Mouse (Mus musculus) stomach, embryonic 15.5 days (tissue): ENCODE results near the gene Cdk20. TPM values are rescaled to one million over a fixed set of nuclear protein-coding genes. Genes with fewer than 3 reads are reported as not detected.
A peak's percentile ranks its signal among the peaks of the same experiment; 100 is the strongest.

Source experiments
- ATAC-seq: fragments of 200-750 bp; cut with Nextera tagmentation; 2 replicates; pipeline ENCODE4 v1.8.0; 2017; ENCODE audit warnings: low read depth, moderate number of reproducible peaks, moderate TSS enrichment; ENCODE audit not compliant: insufficient read depth, low FRiP score
- H3K27ac ChIP-seq: fragments of 300-500 bp; sonication (generic); 2 replicates; pipeline ENCODE4 v1.5.1; 2015; ENCODE audit warnings: mild to moderate bottlenecking, inconsistent platforms
- H3K27me3 ChIP-seq: fragments of 300-500 bp; sonication (generic); replicated peaks from 2 replicates; pipeline ENCODE4 v1.6.1; 2015; ENCODE audit warnings: inconsistent platforms
- H3K36me3 ChIP-seq: fragments of 300-500 bp; sonication (generic); 2 replicates; pipeline ENCODE4 v1.6.1; 2015; ENCODE audit warnings: inconsistent platforms
- H3K4me1 ChIP-seq: fragments of 300-500 bp; sonication (generic); 2 replicates; pipeline ENCODE4 v1.6.1; 2015; ENCODE audit warnings: inconsistent platforms
- H3K4me2 ChIP-seq: fragments of 300-500 bp; sonication (generic); 2 replicates; pipeline ENCODE4 v1.6.1; 2015; ENCODE audit warnings: mild to moderate bottlenecking, inconsistent platforms
- H3K4me3 ChIP-seq: fragments of 300-500 bp; sonication (generic); replicated peaks from 2 replicates; pipeline ENCODE4 v1.5.1; 2015; ENCODE audit warnings: inconsistent platforms
- H3K9ac ChIP-seq: fragments of 300-500 bp; sonication (generic); 2 replicates; pipeline ENCODE4 v1.6.1; 2015; ENCODE audit warnings: inconsistent platforms
- H3K9me3 ChIP-seq: fragments of 300-500 bp; sonication (generic); 2 replicates; pipeline ENCODE4 v1.6.1; 2016; ENCODE audit warnings: inconsistent platforms
- WGBS: fragments of 180-500 bp; shearing (Covaris S2); methylation state at CpG from one replicate; pipeline ENCODE4 v1.1.7; 2015; 5-methylcytosine and 5-hydroxymethylcytosine counted together
- polyA plus RNA-seq: library from polyadenylated mRNA; unstranded; fragments of >200 nt; fragmentation: Nextera tagmentation; extraction: Ambion mirVana; gene quantifications from 2 replicates; pipeline ENCODE4 v1.2.1, GENCODE M21; 2015

Gene Cdk20
- polyA plus RNA-seq, 1 experiment from 2014 or later, result 10.2 TPM

- no peaks in the 10 kb centered on the region for H3K9me3 ChIP-seq
- H3K27me3 ChIP-seq, result no peaks in the 10 kb centered on the region
- no peaks in the 10 kb centered on the region for H3K36me3 ChIP-seq
- no peak overlapping the region for H3K9ac ChIP-seq
- ATAC-seq, result no peak
- H3K4me2 ChIP-seq, result no peak overlapping the region
- H3K4me1 ChIP-seq, result peaks cover 5% of the 10 kb centered on the region; the same call in 1 of the 2 replicates
- H3K27ac ChIP-seq, result no peak overlapping the region
- H3K4me3 ChIP-seq, result no peak overlapping the region
- WGBS, result 59% methylated on average over 3 of the region's 3 CpGs
These were observed 28.6 kb upstream of the Cdk20 start for GRCm38 (mm10) chr13:64403519-64403918.

GRCm38 (mm10) chr13:64405550-64405949 lies 26.6 kb upstream of the Cdk20 start:
- no peak overlapping the region for H3K9ac ChIP-seq
- no peaks in the 10 kb centered on the region for H3K9me3 ChIP-seq
- peaks cover 5% of the 10 kb centered on the region; the same call in 1 of the 2 replicates for H3K4me1 ChIP-seq
- no peaks in the 10 kb centered on the region for H3K27me3 ChIP-seq
- H3K4me2 ChIP-seq, result no peak overlapping the region
- H3K4me3 ChIP-seq, result no peak overlapping the region
- no peaks in the 10 kb centered on the region for H3K36me3 ChIP-seq
- ATAC-seq, result no peak
- WGBS, result 67% methylated on average over 6 of the region's 6 CpGs
- H3K27ac ChIP-seq, result no peak overlapping the region

GRCm38 (mm10) chr13:64407992-64408391 lies 24.1 kb upstream of the Cdk20 start:
- H3K4me2 ChIP-seq, result no peak overlapping the region
- H3K36me3 ChIP-seq, result no peaks in the 10 kb centered on the region
- no peak overlapping the region for H3K27ac ChIP-seq
- ATAC-seq, result no peak
- H3K9ac ChIP-seq, result no peak overlapping the region
- no peak overlapping the region for H3K4me3 ChIP-seq
- WGBS, result 81% methylated on average over 5 of the region's 5 CpGs
- no peaks in the 10 kb centered on the region for H3K4me1 ChIP-seq
- no peaks in the 10 kb centered on the region for H3K27me3 ChIP-seq
- H3K9me3 ChIP-seq, result no peaks in the 10 kb centered on the region

GRCm38 (mm10) chr13:64410604-64411003 lies 21.5 kb upstream of the Cdk20 start:
- peak; percentile 72; the same call in 1 of the 2 replicates for ATAC-seq
- WGBS, result 57% methylated on average over 5 of the region's 5 CpGs
- H3K4me3 ChIP-seq, result no peak overlapping the region

GRCm38 (mm10) chr13:64411282-64411681 lies 20.8 kb upstream of the Cdk20 start:
- ATAC-seq, result peak; percentile 47; the same call in 1 of the 2 replicates
- WGBS, result 68% methylated on average over 2 of the region's 2 CpGs
- H3K27ac ChIP-seq, result no peak overlapping the region
- no peak overlapping the region for H3K9ac ChIP-seq
- H3K4me2 ChIP-seq, result no peak overlapping the region
- no peaks in the 10 kb centered on the region for H3K27me3 ChIP-seq
- H3K9me3 ChIP-seq, result no peaks in the 10 kb centered on the region
- no peaks in the 10 kb centered on the region for H3K4me1 ChIP-seq
- no peaks in the 10 kb centered on the region for H3K36me3 ChIP-seq
- H3K4me3 ChIP-seq, result no peak overlapping the region

More at GRCm38 (mm10) chr13:64410604-64411003, 21.5 kb upstream of the Cdk20 start:
- Histone ChIP-seq H3K36me3 (no peaks in the 10 kb centered on the region), H3K4me1 (no peaks in the 10 kb centered on the region), H3K9ac (no peak overlapping the region), H3K27ac (no peak overlapping the region), H3K27me3 (no peaks in the 10 kb centered on the region), H3K9me3 (no peaks in the 10 kb centered on the region), H3K4me2 (no peak overlapping the region)

GRCm38 (mm10) chr13:64412752-64413257 lies 19.3 kb upstream of the Cdk20 start:
- Histone ChIP-seq H3K4me1 (peaks cover 3% of the 10 kb centered on the region; the same call in 1 of the 2 replicates), H3K4me3 (no peak overlapping the region), H3K27me3 (no peaks in the 10 kb centered on the region), H3K9me3 (no peaks in the 10 kb centered on the region), H3K9ac (no peak overlapping the region), H3K27ac (no peak overlapping the region), H3K4me2 (no peak overlapping the region), H3K36me3 (no peaks in the 10 kb centered on the region)
- 76% methylated on average over 2 of the region's 2 CpGs for WGBS
- ATAC-seq, result no peak

GRCm38 (mm10) chr13:64415659-64416058 lies 16.5 kb upstream of the Cdk20 start:
- Histone ChIP-seq H3K27ac (no peak overlapping the region), H3K9ac (no peak overlapping the region), H3K4me1 (peaks cover 3% of the 10 kb centered on the region; the same call in 1 of the 2 replicates), H3K36me3 (no peaks in the 10 kb centered on the region), H3K4me2 (no peak overlapping the region), H3K27me3 (no peaks in the 10 kb centered on the region), H3K4me3 (no peak overlapping the region), H3K9me3 (no peaks in the 10 kb centered on the region)
- whole genome bisulfite sequencing, result 75% methylated on average over 2 of the region's 2 CpGs
- ATAC-seq, result no peak

- Histone ChIP-seq H3K4me3 (no peak overlapping the region), H3K27me3 (no peaks in the 10 kb centered on the region), H3K4me1 (peaks cover 7% of the 10 kb centered on the region; the same call in 1 of the 2 replicates), H3K36me3 (no peaks in the 10 kb centered on the region), H3K4me2 (no peak overlapping the region), H3K9ac (no peak overlapping the region), H3K27ac (peak overlapping the region; percentile 74), H3K9me3 (no peaks in the 10 kb centered on the region)
- ATAC-seq, result peak; percentile 76; the same call in 1 of the 2 replicates
- 18% methylated on average over 5 of the region's 5 CpGs for WGBS
These were observed 15.0 kb upstream of the Cdk20 start for GRCm38 (mm10) chr13:64416955-64417601.

- 52% methylated on average over 1 of the region's 1 CpGs for WGBS
- no peak for ATAC-seq
These were observed 11.3 kb upstream of the Cdk20 start for GRCm38 (mm10) chr13:64420847-64421246.

GRCm38 (mm10) chr13:64421386-64421785 lies 10.7 kb upstream of the Cdk20 start:
- Histone ChIP-seq H3K9me3 (no peaks in the 10 kb centered on the region), H3K4me3 (no peak overlapping the region), H3K36me3 (no peaks in the 10 kb centered on the region), H3K9ac (no peak overlapping the region), H3K27me3 (no peaks in the 10 kb centered on the region), H3K27ac (no peak overlapping the region), H3K4me2 (no peak overlapping the region), H3K4me1 (peaks cover 7% of the 10 kb centered on the region; the same call in 1 of the 2 replicates)
- WGBS, result 23% methylated on average over 3 of the region's 3 CpGs
- no peak for ATAC-seq

More at GRCm38 (mm10) chr13:64420847-64421246, 11.3 kb upstream of the Cdk20 start:
- Histone ChIP-seq H3K9me3 (no peaks in the 10 kb centered on the region), H3K4me1 (peaks cover 7% of the 10 kb centered on the region; the same call in 1 of the 2 replicates), H3K36me3 (no peaks in the 10 kb centered on the region), H3K4me2 (no peak overlapping the region), H3K27ac (no peak overlapping the region), H3K9ac (no peak overlapping the region), H3K27me3 (no peaks in the 10 kb centered on the region), H3K4me3 (no peak overlapping the region)

- no peak for ATAC-seq
- H3K9me3 ChIP-seq, result no peaks in the 10 kb centered on the region
- H3K9ac ChIP-seq, result no peak overlapping the region
- no peak overlapping the region for H3K4me3 ChIP-seq
- WGBS, result 72% methylated on average over 7 of the region's 7 CpGs
- no peaks in the 10 kb centered on the region for H3K27me3 ChIP-seq
- 0 out of 2 replicates have a peak overlapping the region, but pooled peaks have one; percentile 35 for H3K27ac ChIP-seq
- H3K4me1 ChIP-seq, result 0 out of 2 replicates have a peak, but pooled peaks cover 4% of the 10 kb centered on the region
- H3K4me2 ChIP-seq, result no peak overlapping the region
- H3K36me3 ChIP-seq, result no peaks in the 10 kb centered on the region
These were observed 10.0 kb upstream of the Cdk20 start for GRCm38 (mm10) chr13:64421952-64422606.

- no peaks in the 10 kb centered on the region for H3K9me3 ChIP-seq
- no peak for ATAC-seq
- no peaks in the 10 kb centered on the region for H3K36me3 ChIP-seq
- H3K27ac ChIP-seq, result no peak overlapping the region
- no peak overlapping the region for H3K4me3 ChIP-seq
- H3K9ac ChIP-seq, result no peak overlapping the region
- no peaks in the 10 kb centered on the region for H3K27me3 ChIP-seq
- 86% methylated on average over 6 of the region's 6 CpGs for WGBS
- H3K4me2 ChIP-seq, result no peak overlapping the region
- 0 out of 2 replicates have a peak, but pooled peaks cover 4% of the 10 kb centered on the region for H3K4me1 ChIP-seq
These were observed 9.5 kb upstream of the Cdk20 start for GRCm38 (mm10) chr13:64422607-64422957.
